Mouse (Mus musculus) heart, postnatal 14 days (tissue): ENCODE measurements around the gene Dtx3l. TPM values are rescaled to one million over a fixed set of nuclear protein-coding genes. Genes with fewer than 3 reads are reported as not detected.
A peak's percentile ranks its signal among the peaks of the same experiment; 100 is the strongest.
"Not testable (repeated sequence)": the region's sequence is repeated elsewhere in the genome, so short reads cannot be mapped to it uniquely, and the experiment has no call there.

ENCODE experiments used
- DNase-seq, 2 experiments: peaks; one replicate each; pipeline ENCODE4 v3.0.0; 2021 to 2022
- intact Hi-C: fragments of 180-260 bp; cut with DNase I; formaldehyde crosslinking; loops from one replicate; pipeline ENCODE4 v1.15.1; 2025
- long read RNA-seq, 2 experiments: library from polyadenylated mRNA; stranded (forward); transcript quantifications; one replicate each; pipeline ENCODE4 v2.0.0; 2021
- total RNA-seq, 2 experiments: library from RNA; stranded (reverse); gene quantifications; 2 replicates each; pipeline ENCODE4 v1.2.3; 2021

The Dtx3l gene
- total RNA-seq = 1 to 10 TPM; 9.4 to 9.9 TPM
- long read RNA-seq, experiment 1, full-length matches to known transcripts = 5 of 8 reads
- long read RNA-seq, experiment 1, partial matches to known transcripts = 3 of 8 reads
- long read RNA-seq, experiment 1, other reads (novel, unspliced or antisense) = 0 of 8 reads
- long read RNA-seq, experiment 2, full-length matches to known transcripts = 1 of 4 reads
- long read RNA-seq, experiment 2, partial matches to known transcripts = 2 of 4 reads
- long read RNA-seq, experiment 2, other reads (novel, unspliced or antisense) = 1 of 4 reads

DNA sequence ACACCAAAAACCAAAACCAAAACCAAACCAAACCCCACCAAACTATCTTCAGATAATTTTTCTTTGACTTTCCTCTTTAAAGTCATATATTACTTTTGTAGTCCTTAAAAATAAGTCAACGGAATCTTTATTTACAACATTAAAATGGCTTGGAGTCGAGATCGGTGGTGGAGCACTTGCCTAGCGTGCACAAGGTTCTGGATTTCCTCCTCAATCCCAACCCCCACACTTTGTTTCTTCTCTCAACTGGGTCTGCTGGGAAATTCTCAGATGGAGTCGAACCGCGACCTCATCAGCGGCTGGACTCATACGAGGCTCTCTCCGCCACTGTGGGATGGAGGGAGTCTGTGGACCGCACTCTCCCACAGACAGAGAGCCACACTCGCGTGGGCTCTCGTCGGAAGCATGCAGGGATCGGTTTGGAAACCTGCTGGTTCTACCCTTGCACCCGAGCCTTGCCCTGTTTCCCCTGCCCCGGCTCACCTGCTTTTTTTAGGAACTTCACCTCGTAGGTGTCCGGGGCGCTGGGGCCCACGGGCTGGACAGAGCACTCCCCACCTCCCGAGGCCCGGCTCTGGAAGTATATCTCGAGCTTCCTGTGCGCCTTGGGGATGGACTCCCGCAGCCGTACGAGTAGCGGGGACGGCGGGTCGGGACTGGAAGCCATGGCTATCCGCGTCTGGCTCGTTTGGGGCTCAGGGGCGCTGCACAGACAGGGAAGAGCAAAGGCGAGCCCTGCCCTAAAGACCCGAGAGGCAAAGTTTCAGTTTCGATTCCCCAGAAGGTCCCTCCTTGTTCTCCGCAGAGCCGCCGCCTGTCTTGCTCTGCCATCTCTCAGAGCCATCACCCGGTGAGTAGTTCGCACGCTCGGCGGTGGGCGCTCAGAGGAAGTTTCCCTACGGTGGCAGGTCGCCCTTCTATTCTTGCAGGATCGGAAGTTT, at the start of gene Dtx3l, which contains the start of gene Parp9:
Gene Dtx3l (minus strand): TSS at position 941 of the 941 bp plus-strand sequence.
Gene Parp9 (plus strand): TSS at position 260 of the 941 bp plus-strand sequence.
- intact Hi-C loops = loop anchor here (1.0 to 10.0 kb wide), 2 partner anchors 64 to 204 kb away; no protein-coding TSS in a partner anchor
- DNase-seq = peak; percentile 65 to 69

GRCm38 (mm10) chr16:35987930-35988329, 49.0 kb upstream of the Dtx3l start:
- intact Hi-C loops = no loop called here
- DNase-seq = no peak

- DNase-seq = no peak
- intact Hi-C loops = loop anchor here (5.0 kb wide), 1 partner anchor 83 kb away; no protein-coding TSS in a partner anchor
Measured at GRCm38 (mm10) chr16:35984471-35984870, 45.5 kb upstream of the Dtx3l start.

DNA sequence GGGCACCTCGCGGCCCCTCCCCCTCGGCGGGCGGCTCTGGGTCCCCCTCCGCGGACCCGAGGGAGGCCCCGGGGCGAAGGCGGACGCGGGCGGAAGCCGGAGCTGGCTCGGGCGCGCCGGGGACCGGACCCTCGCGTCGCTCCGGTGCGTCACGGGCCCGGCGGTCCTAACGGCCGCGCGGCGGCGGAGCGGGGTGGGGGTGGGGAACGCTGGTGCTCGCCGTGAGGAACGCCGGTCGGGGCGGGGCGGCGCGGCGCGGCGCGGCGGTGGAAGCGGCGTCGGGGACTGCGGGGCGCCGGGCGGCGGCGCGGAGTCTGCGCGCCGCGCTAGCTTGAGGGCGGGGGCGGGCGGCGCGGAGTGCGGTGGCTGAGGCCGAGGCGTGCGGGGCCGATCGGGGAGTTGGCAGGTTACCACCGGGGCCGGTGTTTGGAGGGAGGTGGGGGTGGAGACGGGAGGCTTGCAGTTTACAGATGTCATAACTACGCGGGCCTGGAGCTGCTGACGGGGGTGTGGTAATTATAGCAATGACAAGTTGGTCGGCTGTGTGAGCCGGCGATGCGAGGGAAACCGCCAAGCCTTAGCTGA, 44.7 kb upstream of the Dtx3l start:
- peak in 1 of 2 experiments; percentile 68 for DNase-seq
- intact Hi-C loops = loop anchor here (5.0 kb wide), 1 partner anchor 84 kb away; no protein-coding TSS in a partner anchor

- DNase-seq = peak; percentile 95 to 97
- intact Hi-C loops = loop anchor here (5.0 kb wide), 1 partner anchor 84 kb away; no protein-coding TSS in a partner anchor
Measured at GRCm38 (mm10) chr16:35982902-35983516, 44.1 kb upstream of the Dtx3l start.

DNA sequence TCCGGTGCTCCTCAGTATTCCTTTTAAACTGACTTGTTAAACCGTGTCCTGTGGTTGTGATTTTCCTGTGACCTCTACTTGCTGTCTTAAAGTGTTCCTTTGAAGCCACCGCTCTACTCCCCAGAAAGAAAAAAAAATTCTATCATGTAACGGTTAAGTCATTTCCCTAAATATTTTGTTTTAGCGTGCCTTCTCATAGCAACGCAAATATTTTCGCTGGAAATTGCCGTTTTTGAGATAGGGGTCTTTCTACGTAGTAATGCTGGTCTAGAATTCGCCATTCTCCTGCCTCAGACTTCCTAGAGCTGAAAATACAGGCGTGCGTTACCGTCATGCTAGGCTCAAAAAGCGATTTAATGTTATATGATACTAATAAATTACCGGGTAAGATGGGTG, 43.6 kb upstream of the Dtx3l start:
- intact Hi-C loops = loop anchor here (5.0 kb wide), 1 partner anchor 85 kb away; no protein-coding TSS in a partner anchor
- no peak for DNase-seq

- intact Hi-C loops = loop anchor here (5.0 kb wide), 1 partner anchor 86 kb away; no protein-coding TSS in a partner anchor
- DNase-seq = peak; percentile 100
Measured at GRCm38 (mm10) chr16:35981363-35981821, 42.4 kb upstream of the Dtx3l start.

- DNase-seq, intact Hi-C loops: not testable (repeated sequence)
Measured at GRCm38 (mm10) chr16:35978450-35978849, 39.5 kb upstream of the Dtx3l start, which contains the start of gene Kpna1. Gene Kpna1, plus strand, starts transcription at chr16:35978750.

GRCm38 (mm10) chr16:35974021-35974420, 35.1 kb upstream of the Dtx3l start:
- DNase-seq = no peak
- intact Hi-C loops = no loop called here

DNA sequence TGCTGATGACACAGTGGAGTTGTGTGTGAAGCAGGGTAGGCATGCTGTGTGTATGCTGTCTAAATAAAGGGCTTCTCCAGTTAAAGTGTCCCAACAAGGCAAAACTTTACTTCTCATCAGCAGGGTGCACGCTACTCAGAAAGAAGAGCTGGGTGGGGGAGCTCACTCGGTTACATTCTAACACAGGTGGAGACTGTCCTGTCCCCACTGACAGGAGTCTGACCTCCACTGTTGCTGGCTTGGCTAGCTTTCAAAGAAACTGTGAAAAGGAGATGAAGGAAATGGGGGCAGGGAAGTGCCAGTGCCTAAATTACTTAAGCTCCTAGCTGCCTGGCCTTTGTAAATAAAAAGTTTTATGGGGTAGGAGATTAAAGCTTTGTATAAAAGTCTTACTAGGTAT, 29.2 kb upstream of the Dtx3l start:
- no peak for DNase-seq

DNA sequence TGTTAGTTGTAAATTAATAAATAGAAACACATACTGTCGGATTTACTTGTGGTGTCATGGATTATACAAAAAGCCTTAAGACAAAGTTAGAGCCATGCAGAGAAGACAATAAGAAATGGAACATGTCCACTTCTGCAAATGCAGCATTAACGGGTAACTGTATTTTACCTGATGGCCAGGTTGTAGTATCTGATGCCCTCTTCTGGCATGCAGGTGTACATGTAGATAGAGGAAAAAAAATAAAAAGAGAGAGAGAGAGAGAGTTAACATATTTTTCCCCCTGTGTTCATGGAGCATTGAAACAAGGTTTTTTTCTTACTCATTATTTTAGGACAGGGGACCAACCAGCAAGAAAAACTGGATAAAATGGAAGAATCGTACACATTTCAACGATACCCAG, 28.4 kb upstream of the Dtx3l start:
- DNase-seq = no peak
- intact Hi-C loops = no loop called here

More for the DNA sequence above, 29.2 kb upstream of the Dtx3l start:
- intact Hi-C loops = no loop called here

DNA sequence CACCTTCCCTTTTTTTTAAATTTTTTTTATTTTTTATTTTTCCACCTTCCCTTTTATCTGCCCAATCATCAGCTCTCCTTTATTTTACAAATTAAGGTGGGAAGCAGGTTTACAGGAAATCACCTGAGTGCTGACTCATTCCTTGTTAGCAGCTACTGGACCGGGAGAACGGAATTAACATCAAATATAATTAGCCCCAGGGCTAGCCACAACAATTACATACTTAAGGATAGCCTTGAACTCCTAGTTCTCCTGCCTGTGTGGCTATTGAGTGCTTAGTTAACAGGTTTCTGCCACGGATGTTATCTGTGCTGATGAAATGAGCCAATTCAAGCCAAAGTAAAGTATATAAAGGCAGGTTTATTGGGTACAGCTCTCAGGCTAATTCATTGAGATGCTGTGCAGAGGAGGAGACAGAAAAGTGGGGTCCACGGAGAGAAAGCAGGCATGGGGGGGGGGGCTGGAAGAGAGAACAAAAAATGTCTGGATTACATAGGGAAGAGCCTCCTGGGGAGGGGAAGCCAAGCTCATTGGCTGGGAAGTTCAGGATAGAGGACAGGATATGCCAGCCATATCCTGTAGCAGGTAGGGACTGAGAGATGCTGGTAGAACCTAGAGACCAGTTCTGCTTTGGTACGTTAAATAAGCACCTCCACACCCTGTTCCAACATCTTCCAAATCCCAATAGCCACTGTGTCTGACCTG, 27.6 kb upstream of the Dtx3l start:
- intact Hi-C loops = no loop called here
- no peak for DNase-seq

- DNase-seq, intact Hi-C loops: not testable (repeated sequence)
Measured at GRCm38 (mm10) chr16:35965991-35966390, 27.0 kb upstream of the Dtx3l start.

DNA sequence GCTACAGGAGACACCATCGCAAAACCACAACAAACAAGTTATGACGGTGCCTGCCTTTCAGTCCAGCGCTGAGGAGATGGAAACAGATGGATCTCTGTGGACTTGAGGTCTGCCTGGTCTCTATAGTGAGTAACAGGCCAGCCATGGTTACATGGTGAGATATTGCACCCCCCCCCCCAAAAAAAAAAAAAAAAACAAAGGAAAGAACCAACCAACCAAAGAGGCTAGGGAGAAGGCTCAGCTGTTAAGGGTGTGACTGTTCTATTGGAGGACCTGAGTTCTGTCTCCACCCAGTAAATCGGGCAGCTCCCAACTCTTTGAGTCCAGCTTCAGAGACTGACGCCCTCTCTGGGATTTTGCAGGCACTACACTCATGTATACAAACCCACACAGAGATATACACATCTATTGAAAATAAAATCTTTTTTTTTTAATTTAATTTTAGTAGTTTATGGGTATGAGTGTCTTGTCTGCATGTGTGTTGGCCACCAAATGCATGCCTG, 13.7 kb upstream of the Dtx3l start:
- intact Hi-C loops = no loop called here

GRCm38 (mm10) chr16:35951216-35951615, 12.3 kb upstream of the Dtx3l start:
- DNase-seq = no peak
- intact Hi-C loops = no loop called here

More for the DNA sequence above, 13.7 kb upstream of the Dtx3l start:
- no peak for DNase-seq

- intact Hi-C loops = no loop called here
- peak; percentile 66 to 81 for DNase-seq
Measured at GRCm38 (mm10) chr16:35949264-35949663, 10.3 kb upstream of the Dtx3l start.

DNA sequence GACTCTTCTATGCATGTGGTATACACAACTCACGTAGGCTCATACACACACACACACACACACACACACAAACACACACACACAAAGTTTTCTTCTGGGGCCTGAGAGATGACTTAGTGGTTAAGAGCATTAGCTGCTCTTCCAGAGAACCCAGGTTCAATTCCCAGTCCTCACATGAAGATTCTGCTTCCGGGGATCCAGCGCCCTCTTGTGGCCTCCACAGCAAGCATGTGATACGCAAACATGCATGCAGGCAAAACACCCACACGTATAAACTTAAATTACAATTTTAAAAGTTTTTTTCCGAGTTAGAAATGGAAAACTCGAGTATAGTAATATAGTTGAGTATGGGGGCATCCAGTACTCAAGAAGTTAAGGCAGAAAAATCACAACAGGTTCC, 2.4 kb upstream of the Dtx3l start:
- intact Hi-C loops = no loop called here
- DNase-seq = peak in 1 of 2 experiments; percentile 26

DNA sequence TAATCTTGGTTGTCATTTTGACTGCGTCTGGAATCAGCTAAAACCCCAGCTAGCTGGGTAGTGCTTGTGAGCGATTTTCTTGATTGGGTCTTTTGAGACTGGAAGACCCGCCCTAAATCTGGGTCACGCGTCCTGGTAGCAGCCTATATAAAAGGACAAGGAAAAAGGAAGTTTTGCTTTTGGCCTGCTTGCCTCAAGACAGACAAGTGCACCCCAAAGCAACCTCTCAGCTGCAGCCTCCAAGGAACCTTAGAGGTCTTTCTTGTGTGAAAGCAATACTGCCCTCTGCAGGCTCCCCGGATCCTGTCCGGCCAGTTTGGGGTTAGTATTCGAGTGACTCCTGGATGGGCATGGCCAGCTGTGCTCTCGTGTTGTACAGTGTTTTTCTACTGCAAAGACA, 739 bp upstream of the Dtx3l start:
- intact Hi-C loops = loop anchor here (1.0 to 10.0 kb wide), 2 partner anchors 65 to 205 kb away; no protein-coding TSS in a partner anchor
- peak; percentile 84 to 90 for DNase-seq

DNA sequence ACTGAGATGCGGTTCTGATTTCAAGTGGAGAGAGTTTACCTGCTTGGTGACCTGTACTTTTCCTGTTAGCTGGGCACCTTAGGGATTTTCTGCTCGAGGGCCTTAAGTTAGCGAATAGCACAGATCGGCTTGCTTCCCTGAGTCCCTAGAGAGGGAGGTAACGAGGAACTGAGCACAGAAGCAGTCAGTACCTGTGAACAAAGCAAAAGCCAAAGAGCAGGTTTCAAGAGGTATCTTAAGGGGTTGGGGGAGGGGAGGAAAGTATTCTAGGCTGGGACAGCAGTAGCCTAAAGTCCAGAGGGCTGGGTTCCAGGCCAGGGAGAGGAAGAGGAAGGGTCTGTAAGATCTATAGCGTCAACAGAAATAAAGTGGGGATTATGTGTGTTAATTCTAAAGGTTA, 310 bp upstream of the Dtx3l start:
- intact Hi-C loops = loop anchor here (1.0 to 10.0 kb wide), 2 partner anchors 65 to 204 kb away; no protein-coding TSS in a partner anchor

More for the DNA sequence above, 310 bp upstream of the Dtx3l start:
- DNase-seq = peak; percentile 10 to 25
